Mouse (Mus musculus): ENCODE data around the gene Mxd4.
A peak's percentile ranks its signal among the peaks of the same experiment; 100 is the strongest.

GRCm38 (mm10) chr5:34187601-34188316 is at the start of gene Mxd4:
- no peak for TF ChIP-seq ZNF384 (IDR thresholded peaks at IDR 0.05; ENCODE audit: low read depth, low read length)
- TF ChIP-seq HCFC1 (IDR thresholded peaks at IDR 0.05; ENCODE audit: borderline replicate concordance, insufficient read depth, low read length) = no peak
- TF ChIP-seq CHD2 (IDR thresholded peaks at IDR 0.05; ENCODE audit: low read depth, low read length) = peak; percentile 75; the same call in 1 of the 2 replicates

All from ES-E14 (cell line).